Mouse (Mus musculus) ES-Bruce4 (cell line): ENCODE results near the gene Lrrc36.

Source experiments
- CTCF ChIP-seq: IDR thresholded peaks from one replicate; pipeline ENCODE4 v1.8.1; 2011; ENCODE audit warnings: low read depth, low read length
- EP300 ChIP-seq: IDR thresholded peaks from 2 replicates; pipeline ENCODE4 v1.6.1; 2011; ENCODE audit warnings: low read depth, low read length; ENCODE audit not compliant: insufficient read depth

GRCm38 (mm10) chr8:105400016-105400415 is 13.4 kb upstream of the Lrrc36 start:
- TF ChIP-seq CTCF: no peak
- TF ChIP-seq EP300: no peak
